Mouse (Mus musculus) liver, embryonic 14.5 days (tissue): ENCODE measurements around the gene Plb1.

Experiments
- CTCF ChIP-seq: IDR thresholded peaks from 2 replicates; pipeline ENCODE4 v1.5.1; 2016; ENCODE audit warnings: antibody characterized with exemption, low read depth, control low read depth
- EP300 ChIP-seq: IDR thresholded peaks from 2 replicates; pipeline ENCODE4 v1.6.1; 2016; ENCODE audit warnings: antibody characterized with exemption, low read depth

DNA sequence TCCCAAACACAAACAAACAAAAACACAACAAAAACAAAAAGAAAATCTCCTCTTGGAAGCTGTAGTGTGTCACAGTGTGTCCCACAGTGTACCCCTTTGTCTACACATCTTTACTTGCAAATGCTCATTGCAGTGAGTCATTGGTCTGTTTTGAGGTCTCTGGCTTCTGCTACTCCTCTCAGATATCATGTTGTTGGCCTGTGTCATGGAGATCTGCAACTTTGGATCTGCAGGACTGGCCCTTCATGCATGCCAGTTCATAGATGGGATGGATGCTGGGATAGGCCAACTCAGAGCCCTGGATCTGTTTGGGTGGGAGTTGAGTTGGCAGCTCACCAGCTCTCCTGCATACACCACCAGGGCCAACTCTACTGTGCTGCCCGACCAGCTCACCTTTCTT is 176.3 kb downstream of the Plb1 start:
- TF ChIP-seq CTCF (no peak), EP300 (no peak)
